Mouse (Mus musculus): Measurements from ENCODE around the gene Mcm3ap. TPM values are rescaled to one million over a fixed set of nuclear protein-coding genes. Genes with fewer than 3 reads are reported as not detected.

The Mcm3ap gene
- polyA plus RNA-seq, 1 experiment from 2014 or later = 52.1 TPM

- no peak overlapping the region for H3K4me3 ChIP-seq (replicated peaks)
- no peak overlapping the region for H3K4me2 ChIP-seq
- H3K4me1 ChIP-seq = no peaks in the 10 kb centered on the region
- ATAC-seq (replicated peaks; ENCODE audit: low FRiP score) = no peak
- 77% methylated on average over 11 of the region's 11 CpGs for WGBS
- H3K27ac ChIP-seq = peak overlapping the region; percentile 10; the same call in 1 of the 2 replicates
- no peaks in the 10 kb centered on the region for H3K27me3 ChIP-seq
- H3K9me3 ChIP-seq (replicated peaks) = no peaks in the 10 kb centered on the region
- H3K36me3 ChIP-seq = peaks cover 94% of the 10 kb centered on the region
- no peak overlapping the region for H3K9ac ChIP-seq
Measured at GRCm38 (mm10) chr10:76504271-76504943, 35.7 kb downstream of the Mcm3ap start.

GRCm38 (mm10) chr10:76505865-76506264 is 37.1 kb downstream of the Mcm3ap start:
- Histone ChIP-seq H3K36me3 (peaks cover 93% of the 10 kb centered on the region), H3K27me3 (no peaks in the 10 kb centered on the region), H3K4me2 (no peak overlapping the region), H3K4me3 (replicated peaks) (no peak overlapping the region), H3K4me1 (no peaks in the 10 kb centered on the region), H3K27ac (no peak overlapping the region), H3K9me3 (replicated peaks) (no peaks in the 10 kb centered on the region), H3K9ac (no peak overlapping the region)
- 95% methylated on average over 7 of the region's 7 CpGs for WGBS
- no peak for ATAC-seq (replicated peaks; ENCODE audit: low FRiP score)

GRCm38 (mm10) chr10:76512965-76513583 is 44.3 kb downstream of the Mcm3ap start:
- H3K4me3 ChIP-seq (replicated peaks) = no peak overlapping the region
- 0 out of 2 replicates have a peak, but pooled peaks cover 4% of the 10 kb centered on the region for H3K9me3 ChIP-seq (replicated peaks)
- no peak overlapping the region for H3K9ac ChIP-seq
- peak; percentile 88 for ATAC-seq (replicated peaks; ENCODE audit: low FRiP score)
- H3K36me3 ChIP-seq = peaks cover 76% of the 10 kb centered on the region
- no peaks in the 10 kb centered on the region for H3K27me3 ChIP-seq
- 44% methylated on average over 5 of the region's 5 CpGs for WGBS
- H3K27ac ChIP-seq = no peak overlapping the region
- no peaks in the 10 kb centered on the region for H3K4me1 ChIP-seq
- H3K4me2 ChIP-seq = no peak overlapping the region

GRCm38 (mm10) chr10:76530922-76531321 is 62.2 kb downstream of the Mcm3ap start:
- peak overlapping the region; percentile 75 for H3K4me3 ChIP-seq (replicated peaks)
- peak overlapping the region; percentile 92 for H3K4me2 ChIP-seq
- peak overlapping the region; percentile 65 for H3K9ac ChIP-seq
- H3K27ac ChIP-seq = peak overlapping the region; percentile 73; the same call in 1 of the 2 replicates
- under 1% methylated on average over 11 of the region's 11 CpGs for WGBS
- peaks cover 18% of the 10 kb centered on the region for H3K36me3 ChIP-seq
- peaks cover 9% of the 10 kb centered on the region for H3K4me1 ChIP-seq
- H3K9me3 ChIP-seq (replicated peaks) = no peaks in the 10 kb centered on the region
- ATAC-seq (replicated peaks; ENCODE audit: low FRiP score) = no peak; the same call in 1 of the 2 replicates
- no peaks in the 10 kb centered on the region for H3K27me3 ChIP-seq

- Histone ChIP-seq H3K9ac (peak within 1 kb of the TSS; percentile 65), H3K27me3 (no peaks in the 10 kb centered on the region), H3K4me1 (peaks cover 9% of the 10 kb centered on the region), H3K4me3 (replicated peaks) (peak within 1 kb of the TSS; percentile 75), H3K4me2 (peak within 1 kb of the TSS; percentile 92), H3K27ac (peak within 1 kb of the TSS; percentile 73), H3K9me3 (replicated peaks) (no peaks in the 10 kb centered on the region), H3K36me3 (peaks cover 23% of the 10 kb centered on the region)
- WGBS = under 1% methylated on average over 36 of the region's 37 CpGs
- peak; percentile 99 for ATAC-seq (replicated peaks; ENCODE audit: low FRiP score)
Measured at GRCm38 (mm10) chr10:76531375-76531774, 62.6 kb downstream of the Mcm3ap start, which contains the start of gene Lss. Gene Lss (plus strand): TSS chr10:76531588.

GRCm38 (mm10) chr10:76531828-76532227 is 63.1 kb downstream of the Mcm3ap start:
- peak overlapping the region; percentile 92 for H3K4me2 ChIP-seq
- H3K9ac ChIP-seq = peak overlapping the region; percentile 65
- H3K27me3 ChIP-seq = no peaks in the 10 kb centered on the region
- H3K4me3 ChIP-seq (replicated peaks) = peak overlapping the region; percentile 75
- H3K27ac ChIP-seq = peak overlapping the region; percentile 73
- WGBS = under 1% methylated on average over 14 of the region's 14 CpGs
- peak; percentile 27; the same call in 1 of the 2 replicates for ATAC-seq (replicated peaks; ENCODE audit: low FRiP score)
- no peaks in the 10 kb centered on the region for H3K9me3 ChIP-seq (replicated peaks)
- H3K36me3 ChIP-seq = peaks cover 28% of the 10 kb centered on the region
- peaks cover 9% of the 10 kb centered on the region for H3K4me1 ChIP-seq

GRCm38 (mm10) chr10:76535526-76535925 is 66.8 kb downstream of the Mcm3ap start:
- 95% methylated on average over 7 of the region's 7 CpGs for WGBS
- Histone ChIP-seq H3K36me3 (peaks cover 62% of the 10 kb centered on the region), H3K27me3 (no peaks in the 10 kb centered on the region), H3K9me3 (replicated peaks) (no peaks in the 10 kb centered on the region), H3K4me3 (replicated peaks) (no peak overlapping the region), H3K4me1 (peaks cover 7% of the 10 kb centered on the region), H3K27ac (no peak overlapping the region), H3K9ac (no peak overlapping the region), H3K4me2 (no peak overlapping the region)
- no peak for ATAC-seq (replicated peaks; ENCODE audit: low FRiP score)

- peaks cover 83% of the 10 kb centered on the region for H3K36me3 ChIP-seq
- H3K27me3 ChIP-seq = no peaks in the 10 kb centered on the region
- WGBS = 83% methylated on average over 9 of the region's 9 CpGs
- H3K27ac ChIP-seq = no peak overlapping the region
- H3K4me1 ChIP-seq = 0 out of 2 replicates have a peak, but pooled peaks cover 2% of the 10 kb centered on the region
- no peak overlapping the region for H3K4me3 ChIP-seq (replicated peaks)
- no peak overlapping the region for H3K9ac ChIP-seq
- no peaks in the 10 kb centered on the region for H3K9me3 ChIP-seq (replicated peaks)
- no peak overlapping the region for H3K4me2 ChIP-seq
- no peak for ATAC-seq (replicated peaks; ENCODE audit: low FRiP score)
Measured at GRCm38 (mm10) chr10:76537619-76538018, 68.9 kb downstream of the Mcm3ap start.

GRCm38 (mm10) chr10:76541336-76542085 is 72.8 kb downstream of the Mcm3ap start:
- no peaks in the 10 kb centered on the region for H3K4me1 ChIP-seq
- ATAC-seq (replicated peaks; ENCODE audit: low FRiP score) = no peak
- no peaks in the 10 kb centered on the region for H3K27me3 ChIP-seq
- H3K9me3 ChIP-seq (replicated peaks) = no peaks in the 10 kb centered on the region
- no peak overlapping the region for H3K4me3 ChIP-seq (replicated peaks)
- H3K9ac ChIP-seq = no peak overlapping the region
- no peak overlapping the region for H3K27ac ChIP-seq
- 91% methylated on average over 11 of the region's 11 CpGs for WGBS
- no peak overlapping the region for H3K4me2 ChIP-seq
- H3K36me3 ChIP-seq = peaks cover 98% of the 10 kb centered on the region

- no peaks in the 10 kb centered on the region for H3K9me3 ChIP-seq (replicated peaks)
- whole genome bisulfite sequencing = 90% methylated on average over 10 of the region's 10 CpGs
- H3K27ac ChIP-seq = no peak overlapping the region
- no peaks in the 10 kb centered on the region for H3K27me3 ChIP-seq
- H3K36me3 ChIP-seq = peaks cover 98% of the 10 kb centered on the region
- H3K4me1 ChIP-seq = no peaks in the 10 kb centered on the region
- no peak overlapping the region for H3K4me2 ChIP-seq
- ATAC-seq (replicated peaks; ENCODE audit: low FRiP score) = no peak
- no peak overlapping the region for H3K4me3 ChIP-seq (replicated peaks)
- H3K9ac ChIP-seq = no peak overlapping the region
Measured at GRCm38 (mm10) chr10:76542636-76543375, 74.1 kb downstream of the Mcm3ap start.

GRCm38 (mm10) chr10:76546566-76546965 is 77.8 kb downstream of the Mcm3ap start:
- ATAC-seq (replicated peaks; ENCODE audit: low FRiP score) = no peak
- Histone ChIP-seq H3K27me3 (no peaks in the 10 kb centered on the region), H3K9me3 (replicated peaks) (no peaks in the 10 kb centered on the region), H3K4me1 (no peaks in the 10 kb centered on the region), H3K4me3 (replicated peaks) (no peak overlapping the region), H3K4me2 (no peak overlapping the region), H3K27ac (no peak overlapping the region), H3K36me3 (peaks cover 100% of the 10 kb centered on the region), H3K9ac (no peak overlapping the region)
- 78% methylated on average over 8 of the region's 8 CpGs for WGBS
